Comparison of ENCODE assay signal across 15 mouse cellular contexts in the genomic region with DNA sequence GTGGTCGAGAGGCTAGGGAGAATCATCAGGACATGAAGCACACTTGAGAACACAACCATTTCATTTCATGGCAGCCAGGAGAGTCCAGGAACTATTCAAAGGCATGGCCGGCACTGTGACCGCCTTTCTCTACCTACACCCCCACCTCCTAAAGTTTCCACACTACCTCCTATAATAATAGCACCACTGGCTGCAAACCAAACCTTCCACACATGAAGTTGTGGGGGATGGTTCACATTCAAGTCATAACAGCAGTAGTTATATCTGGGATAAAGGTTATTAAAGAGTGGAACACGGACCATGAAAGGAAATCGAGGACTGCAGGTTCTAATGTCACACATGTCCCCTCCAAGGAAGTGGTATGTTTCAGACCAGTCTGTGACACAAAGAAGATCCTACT.
"Had no signal": no experiment of that assay in that cellular context is flagged by ENCODE, and none has a peak within 500 bp of the region (broad histone marks: within the 10 kb centered on the region; RNA-seq: fewer than 3 reads in every experiment).

No protein-coding gene starts in this region.

- H3K9me3 ChIP-seq: limb, embryonic 13.5 days; neural tube, embryonic 12.5 days; stomach, embryonic 15.5 days had no signal

- H3K27me3 ChIP-seq: limb, embryonic 13.5 days; neural tube, embryonic 12.5 days; stomach, embryonic 15.5 days had no signal

- H3K4me3 ChIP-seq: limb, embryonic 13.5 days; myocyte; neural tube, embryonic 12.5 days; stomach, embryonic 15.5 days had no signal

- H3K4me1 ChIP-seq: stomach, embryonic 15.5 days had no signal

- H3K9ac ChIP-seq: limb, embryonic 13.5 days; liver, embryonic 14.5 days; neural tube, embryonic 12.5 days; stomach, embryonic 15.5 days had no signal

- H3K36me3 ChIP-seq: limb, embryonic 13.5 days; neural tube, embryonic 12.5 days; stomach, embryonic 15.5 days had no signal

- H3K27ac ChIP-seq: kidney, postnatal 0 days; limb, embryonic 13.5 days; liver, embryonic 14.5 days; neural tube, embryonic 12.5 days; stomach, embryonic 15.5 days had no signal

- H3K4me2 ChIP-seq: neural tube, embryonic 12.5 days; stomach, embryonic 15.5 days had no signal

- DNase-seq: kidney, adult 11 months; kidney, adult 9 months; kidney, postnatal 36 days; left cerebral cortex, postnatal 4 days; lung, adult 18-20 months; lung, postnatal 36 days; right cerebral cortex, postnatal 14 days; thymus, adult 2 months; thymus, postnatal 25 days had no signal
